Mouse (Mus musculus) brain, adult 2 months (tissue): ENCODE data around the gene Glra4.

Experiments
- DNase-seq: peaks from one replicate; pipeline ENCODE4 v3.0.0; 2011; ENCODE audit warnings: low read depth, low spot score

The Glra4 gene

DNA sequence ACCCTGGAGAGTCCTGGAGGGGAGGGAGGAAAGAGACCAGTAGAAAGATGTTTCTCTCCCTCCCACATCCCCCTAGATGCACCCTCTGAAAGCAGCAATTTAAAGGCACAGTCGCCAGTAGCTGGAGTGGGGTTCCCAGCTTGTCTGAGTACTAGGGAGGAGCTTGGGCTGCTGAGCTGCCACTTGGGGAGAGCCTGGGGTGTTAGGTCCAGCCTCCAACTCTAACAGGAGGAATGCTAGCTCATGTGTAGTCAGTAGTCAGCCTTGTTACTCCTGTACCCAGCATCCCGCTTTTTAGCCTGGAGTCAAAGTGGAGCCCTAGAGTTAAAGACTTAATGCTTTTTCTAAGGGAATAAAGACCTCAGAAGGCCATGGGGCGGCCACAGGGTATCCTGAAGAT, at the start of gene Glra4:
Gene Glra4, minus strand, starts transcription at position 101 of the 400 bp plus-strand sequence.
- no peak for DNase-seq

GRCm38 (mm10) chrX:136828610-136829009, 48.7 kb upstream of the Glra4 start:
- DNase-seq, result peak; percentile 51

DNA sequence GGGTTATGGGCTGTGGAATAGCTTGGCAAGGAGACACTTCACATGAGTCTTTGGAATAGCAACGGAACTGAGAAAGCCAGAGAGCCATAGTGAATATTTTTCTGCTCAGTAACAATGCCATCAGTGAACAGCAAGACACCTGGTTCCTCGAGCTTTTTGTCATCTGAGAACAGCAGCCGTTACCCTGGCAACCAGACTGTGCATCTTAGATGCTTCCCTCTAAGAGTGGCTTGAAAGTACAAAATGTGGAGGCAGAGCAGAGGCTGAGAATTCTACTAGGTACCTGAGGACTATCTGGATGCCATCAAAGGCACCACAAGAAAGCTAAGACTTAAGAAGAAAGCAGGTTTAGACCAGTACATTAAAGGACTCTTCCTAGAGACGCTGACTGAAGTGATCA, 45.1 kb upstream of the Glra4 start:
- peak; percentile 78 for DNase-seq

GRCm38 (mm10) chrX:136822371-136822770, 42.4 kb upstream of the Glra4 start, which contains the start of gene Plp1:
Plp1 (plus strand) TSS chrX:136822671.
- DNase-seq, result peak; percentile 70

DNA sequence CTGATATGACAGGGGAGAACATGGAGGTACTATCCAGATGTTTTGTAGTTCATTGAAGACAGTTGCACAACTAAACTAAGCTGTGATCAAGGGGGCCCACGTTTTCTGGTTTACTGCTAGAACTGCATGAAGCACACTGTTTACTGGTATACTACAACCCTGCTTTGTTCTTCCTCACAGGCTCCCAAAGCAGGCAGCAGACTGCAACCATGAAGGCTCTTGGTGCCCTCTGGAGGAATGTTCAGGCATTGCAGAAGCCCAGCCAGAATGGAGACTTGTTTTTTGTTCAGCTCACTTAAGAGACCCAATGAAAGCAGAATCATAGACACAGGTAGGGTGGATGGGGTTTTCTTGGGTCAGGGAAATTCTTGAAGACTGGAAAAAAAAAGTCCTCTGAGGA, 40.3 kb upstream of the Glra4 start:
- DNase-seq, result peak; percentile 89

GRCm38 (mm10) chrX:136819752-136820151, 39.8 kb upstream of the Glra4 start:
- peak; percentile 64 for DNase-seq

GRCm38 (mm10) chrX:136797223-136797622, 17.3 kb upstream of the Glra4 start:
- no peak for DNase-seq

GRCm38 (mm10) chrX:136789446-136789845, 9.5 kb upstream of the Glra4 start:
- DNase-seq, result no peak

GRCm38 (mm10) chrX:136779262-136779661, 679 bp downstream of the Glra4 start:
- DNase-seq, result no peak

- DNase-seq, result no peak
Observed at GRCm38 (mm10) chrX:136778046-136778445, 1.9 kb downstream of the Glra4 start.

- peak; percentile 21 for DNase-seq
Observed at GRCm38 (mm10) chrX:136773035-136773434, 6.9 kb downstream of the Glra4 start.

- peak; percentile 68 for DNase-seq
Observed at GRCm38 (mm10) chrX:136761103-136762074, 18.6 kb downstream of the Glra4 start.

- peak; percentile 87 for DNase-seq
Observed at GRCm38 (mm10) chrX:136755464-136755863, 24.5 kb downstream of the Glra4 start.

- DNase-seq, result peak; percentile 87
Observed at GRCm38 (mm10) chrX:136749329-136749728, 30.6 kb downstream of the Glra4 start.

GRCm38 (mm10) chrX:136744663-136745062, 35.3 kb downstream of the Glra4 start:
- peak; percentile 18 for DNase-seq

GRCm38 (mm10) chrX:136743459-136743858, 36.5 kb downstream of the Glra4 start, which contains the start of gene Morf4l2:
Morf4l2 (minus strand) TSS chrX:136743690.
- no peak for DNase-seq

DNA sequence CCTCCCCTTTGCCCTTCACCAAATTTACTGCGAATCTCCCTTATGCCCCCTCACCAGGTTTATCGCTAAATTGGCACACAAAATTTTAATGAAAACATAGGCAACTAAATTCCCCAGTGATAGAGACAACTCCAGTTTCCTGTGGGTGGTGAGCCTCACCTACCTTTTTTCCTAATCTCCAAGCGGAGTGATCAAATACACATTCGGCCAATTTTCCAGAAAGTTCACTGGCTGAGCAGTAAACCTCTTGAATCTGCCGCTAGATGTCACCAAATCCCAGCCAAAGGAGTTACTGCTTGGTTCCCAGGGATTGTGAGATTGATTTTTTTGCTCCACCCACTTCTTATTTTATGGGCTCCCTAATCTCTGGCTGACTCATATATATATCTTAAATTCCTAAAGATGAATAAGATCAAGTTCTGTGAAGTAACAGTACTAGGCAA, 37.3 kb downstream of the Glra4 start:
- DNase-seq, result peak; percentile 90

GRCm38 (mm10) chrX:136742241-136742640, 37.7 kb downstream of the Glra4 start:
- no peak for DNase-seq

GRCm38 (mm10) chrX:136741651-136742201, 38.2 kb downstream of the Glra4 start:
- DNase-seq, result peak; percentile 89

- peak; percentile 99 for DNase-seq
Observed at GRCm38 (mm10) chrX:136740791-136741650, 38.9 kb downstream of the Glra4 start.

- DNase-seq, result no peak
Observed at GRCm38 (mm10) chrX:136740087-136740790, 39.7 kb downstream of the Glra4 start.
